Mouse (Mus musculus): Measurements from ENCODE around the gene Zwilch. TPM values are rescaled to one million over a fixed set of nuclear protein-coding genes. Genes with fewer than 3 reads are reported as not detected.
"Not testable (repeated sequence)": the region's sequence is repeated elsewhere in the genome, so short reads cannot be mapped to it uniquely, and the experiment has no call there.

Gene Zwilch
- polyA plus RNA-seq, 1 experiment from 2014 or later = 13.1 TPM

DNA sequence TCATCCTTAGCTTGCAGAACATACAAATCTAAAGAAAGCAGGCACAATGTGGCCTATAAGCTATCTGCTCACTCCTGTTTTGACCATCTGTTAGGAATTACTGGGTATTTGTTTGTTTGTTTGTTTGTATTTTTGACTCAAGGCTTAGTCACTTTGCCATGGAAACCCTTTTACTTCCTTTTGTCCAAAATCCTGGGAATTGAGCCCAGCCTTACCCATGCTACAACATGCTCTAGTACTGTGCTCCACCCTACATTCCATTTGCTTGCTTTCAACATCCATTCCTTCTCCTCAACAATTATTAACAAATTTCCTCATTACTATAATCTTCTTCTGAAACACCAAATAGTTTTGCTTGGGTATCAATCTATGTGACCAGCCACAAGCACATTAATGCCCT lies 30.0 kb upstream of the Zwilch start:
- Histone ChIP-seq H3K4me2 (no peak overlapping the region), H3K27me3 (no peaks in the 10 kb centered on the region), H3K36me3 (replicated peaks) (peaks cover 13% of the 10 kb centered on the region; the same call in 1 of the 2 replicates), H3K4me1 (replicated peaks) (peaks cover 11% of the 10 kb centered on the region; the same call in 1 of the 2 replicates), H3K27ac (replicated peaks) (0 out of 2 replicates have a peak overlapping the region, but pooled peaks have one; percentile 3), H3K9me3 (replicated peaks) (no peaks in the 10 kb centered on the region), H3K4me3 (replicated peaks) (no peak overlapping the region), H3K9ac (no peak overlapping the region)
- ATAC-seq (ENCODE audit: insufficient read depth) = no peak

DNA sequence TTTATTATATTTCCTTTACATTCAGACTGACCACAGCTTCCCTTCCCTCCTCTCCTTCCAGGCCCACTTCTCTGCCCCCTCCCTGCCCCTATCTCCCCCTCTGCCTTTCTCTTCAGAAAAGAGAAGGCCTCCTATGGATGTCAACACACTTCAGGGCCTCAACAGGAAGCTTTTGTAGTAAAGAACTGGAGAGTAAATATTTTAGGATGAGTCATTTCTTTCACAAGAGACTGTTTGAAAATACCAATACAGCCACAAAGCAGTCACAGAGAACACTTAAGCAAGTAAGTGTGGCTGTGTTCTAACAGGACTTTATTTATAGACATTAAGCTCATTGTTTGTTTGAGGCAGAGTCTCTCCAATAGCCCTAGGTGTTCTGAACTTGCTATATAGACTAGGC lies 29.4 kb upstream of the Zwilch start:
- H3K4me3 ChIP-seq (replicated peaks) = no peak overlapping the region
- no peak for ATAC-seq (ENCODE audit: insufficient read depth)
- 0 out of 2 replicates have a peak overlapping the region, but pooled peaks have one; percentile 3 for H3K27ac ChIP-seq (replicated peaks)
- H3K4me1 ChIP-seq (replicated peaks) = peaks cover 11% of the 10 kb centered on the region; the same call in 1 of the 2 replicates
- H3K36me3 ChIP-seq (replicated peaks) = peaks cover 13% of the 10 kb centered on the region; the same call in 1 of the 2 replicates
- no peaks in the 10 kb centered on the region for H3K27me3 ChIP-seq
- no peak overlapping the region for H3K9ac ChIP-seq
- no peaks in the 10 kb centered on the region for H3K9me3 ChIP-seq (replicated peaks)
- no peak overlapping the region for H3K4me2 ChIP-seq

DNA sequence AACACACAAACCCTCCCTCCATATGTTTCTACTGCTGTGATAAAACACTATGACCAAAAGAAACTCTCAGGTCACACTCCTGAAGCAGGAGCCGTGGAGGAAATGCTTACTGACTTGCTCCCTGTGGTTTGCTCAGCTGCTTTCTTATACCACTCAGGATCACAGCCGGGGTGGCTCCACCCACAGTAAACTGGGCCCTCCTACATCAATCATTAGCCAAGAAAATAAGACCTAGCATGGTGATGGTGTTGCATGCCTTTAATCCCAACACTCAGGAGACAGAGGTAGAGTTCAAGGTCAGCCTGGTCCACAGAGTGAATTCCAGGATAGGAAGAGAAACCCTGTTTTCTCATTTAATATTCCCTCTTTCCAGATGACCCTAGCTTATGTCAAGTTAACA lies 27.0 kb upstream of the Zwilch start:
- ATAC-seq (ENCODE audit: insufficient read depth) = no peak
- Histone ChIP-seq H3K4me3 (replicated peaks) (no peak overlapping the region), H3K9me3 (replicated peaks) (no peaks in the 10 kb centered on the region), H3K27ac (replicated peaks) (no peak overlapping the region), H3K36me3 (replicated peaks) (peaks cover 9% of the 10 kb centered on the region; the same call in 1 of the 2 replicates), H3K4me2 (no peak overlapping the region), H3K9ac (no peak overlapping the region), H3K4me1 (replicated peaks) (peaks cover 11% of the 10 kb centered on the region; the same call in 1 of the 2 replicates), H3K27me3 (no peaks in the 10 kb centered on the region)
- WGBS (ENCODE audit: insufficient replicate concordance) = 40% methylated on average over 2 of the region's 2 CpGs

DNA sequence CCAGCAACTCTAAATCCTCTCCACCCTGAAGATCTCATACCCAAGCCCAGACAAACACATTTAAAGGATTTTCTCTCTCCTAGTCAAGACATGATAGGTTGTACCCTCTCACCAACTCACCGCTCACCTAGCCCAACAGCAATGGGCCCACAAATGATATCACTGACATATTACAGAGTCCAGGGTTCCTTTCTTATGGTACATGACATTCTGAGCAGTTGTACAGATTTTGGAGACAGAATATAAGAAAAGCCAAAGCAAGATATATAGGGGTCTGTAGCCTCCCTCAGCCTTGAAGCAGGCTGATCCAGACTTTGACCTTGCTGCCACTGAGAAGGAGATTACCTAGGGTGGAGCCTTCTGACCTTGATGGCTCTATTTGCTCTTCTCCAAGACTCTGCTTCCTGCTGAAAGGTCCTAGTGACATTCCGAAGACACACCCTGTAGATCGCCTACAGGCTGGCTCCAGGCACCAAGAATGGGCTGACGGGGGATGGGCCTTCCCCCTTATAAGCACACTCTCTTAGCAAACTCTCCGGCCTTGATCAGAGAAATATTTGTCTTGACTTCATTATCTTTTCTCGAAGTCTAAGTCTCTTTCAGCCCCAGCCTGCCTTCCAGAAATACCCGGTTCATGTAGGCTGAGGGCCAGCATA lies 26.0 kb upstream of the Zwilch start:
- 74% methylated on average over 7 of the region's 7 CpGs for whole genome bisulfite sequencing (ENCODE audit: insufficient replicate concordance)
- not testable (repeated sequence) for H3K9me3 ChIP-seq (replicated peaks); H3K4me3 ChIP-seq (replicated peaks); H3K9ac ChIP-seq; H3K27ac ChIP-seq (replicated peaks); H3K36me3 ChIP-seq (replicated peaks); ATAC-seq (ENCODE audit: insufficient read depth); H3K27me3 ChIP-seq; H3K4me2 ChIP-seq
- peaks cover 11% of the 10 kb centered on the region; the same call in 1 of the 2 replicates for H3K4me1 ChIP-seq (replicated peaks)

DNA sequence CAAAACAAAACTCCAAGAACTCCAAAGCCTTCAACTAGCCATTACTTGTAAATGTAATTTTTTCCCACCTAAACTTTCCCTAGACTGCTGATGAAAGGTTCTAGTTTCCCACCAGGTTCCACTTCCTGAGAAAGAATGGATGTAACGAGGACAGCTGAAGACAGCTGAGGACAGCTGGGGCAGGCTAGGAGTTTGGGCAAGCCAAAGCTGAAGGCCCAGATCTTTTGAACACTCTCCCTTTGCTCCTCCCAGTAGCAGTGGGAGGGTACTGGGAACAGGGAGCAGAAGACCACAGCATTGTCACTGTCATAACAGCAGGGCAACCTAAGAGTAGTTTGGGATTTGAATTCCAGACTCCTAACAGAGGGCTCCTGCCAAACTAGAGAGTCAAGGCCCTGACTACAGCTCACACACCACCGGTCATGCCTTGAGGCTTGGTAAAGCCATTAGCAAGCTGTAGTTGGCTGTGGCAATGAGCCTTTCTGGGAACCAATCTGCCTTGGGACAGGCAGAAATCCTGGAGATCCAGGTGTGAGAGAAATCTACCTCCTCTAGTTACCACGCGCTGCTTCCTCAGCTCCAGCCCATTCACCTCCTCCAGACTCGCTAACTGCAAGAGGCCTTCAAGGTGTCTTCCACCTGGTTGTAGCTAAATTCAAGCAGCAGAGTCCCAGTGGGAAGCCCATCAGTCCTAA lies 25.3 kb upstream of the Zwilch start:
- ATAC-seq (ENCODE audit: insufficient read depth) = no peak
- H3K4me2 ChIP-seq = no peak overlapping the region
- H3K4me3 ChIP-seq (replicated peaks) = no peak overlapping the region
- no peak overlapping the region for H3K27ac ChIP-seq (replicated peaks)
- WGBS (ENCODE audit: insufficient replicate concordance) = 82% methylated on average over 5 of the region's 5 CpGs
- peaks cover 12% of the 10 kb centered on the region for H3K36me3 ChIP-seq (replicated peaks)
- H3K4me1 ChIP-seq (replicated peaks) = peaks cover 11% of the 10 kb centered on the region; the same call in 1 of the 2 replicates
- H3K9ac ChIP-seq = no peak overlapping the region
- no peaks in the 10 kb centered on the region for H3K27me3 ChIP-seq
- no peaks in the 10 kb centered on the region for H3K9me3 ChIP-seq (replicated peaks)

DNA sequence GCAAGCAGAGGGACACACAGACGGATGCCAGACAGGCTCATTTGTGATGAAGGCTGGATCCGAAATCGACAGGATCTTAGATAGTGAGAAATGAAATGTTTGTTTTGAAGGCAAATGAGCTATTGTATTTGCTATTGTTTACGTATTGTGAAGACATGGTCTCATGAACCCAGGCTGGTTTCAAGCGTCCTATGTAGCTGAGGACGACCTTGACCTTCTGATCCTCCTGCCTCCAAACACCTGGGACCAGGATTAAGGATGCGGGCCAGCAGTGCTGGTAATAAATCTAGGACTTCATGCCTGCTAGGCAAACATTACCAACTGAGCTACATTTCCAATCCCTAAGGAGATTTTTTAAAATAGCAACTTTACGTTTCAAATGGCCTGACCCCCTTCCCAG lies 24.6 kb upstream of the Zwilch start:
- Histone ChIP-seq H3K4me1 (replicated peaks) (peaks cover 7% of the 10 kb centered on the region; the same call in 1 of the 2 replicates), H3K4me3 (replicated peaks) (no peak overlapping the region), H3K36me3 (replicated peaks) (peaks cover 16% of the 10 kb centered on the region), H3K27ac (replicated peaks) (no peak overlapping the region), H3K27me3 (no peaks in the 10 kb centered on the region), H3K9ac (no peak overlapping the region), H3K4me2 (no peak overlapping the region), H3K9me3 (replicated peaks) (no peaks in the 10 kb centered on the region)
- no peak for ATAC-seq (ENCODE audit: insufficient read depth)
- WGBS (ENCODE audit: insufficient replicate concordance) = 69% methylated on average over 8 of the region's 8 CpGs

DNA sequence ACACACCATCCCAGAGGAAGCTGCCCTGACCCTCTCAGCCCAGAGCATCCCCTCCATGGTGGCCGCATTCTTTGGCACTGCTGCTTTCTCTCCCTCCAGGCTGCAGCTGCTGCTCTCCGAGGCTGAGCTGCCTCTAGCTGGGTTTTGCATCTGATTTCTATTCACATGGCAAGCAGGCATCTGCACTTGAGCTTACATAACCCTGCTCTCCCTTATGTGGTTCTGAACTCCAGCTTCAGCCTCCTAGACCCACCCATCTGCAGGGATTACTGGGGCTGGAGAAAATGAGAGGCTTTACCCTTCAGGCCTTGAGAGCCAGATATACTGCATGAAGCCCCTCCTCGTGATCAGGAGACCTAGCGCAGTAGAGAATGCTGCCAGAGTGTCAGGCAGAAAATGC lies 22.6 kb upstream of the Zwilch start:
- ATAC-seq (ENCODE audit: insufficient read depth) = no peak
- Histone ChIP-seq H3K27me3 (no peaks in the 10 kb centered on the region), H3K4me3 (replicated peaks) (no peak overlapping the region), H3K36me3 (replicated peaks) (peaks cover 30% of the 10 kb centered on the region), H3K9ac (no peak overlapping the region), H3K4me2 (no peak overlapping the region), H3K27ac (replicated peaks) (no peak overlapping the region), H3K4me1 (replicated peaks) (peaks cover 4% of the 10 kb centered on the region; the same call in 1 of the 2 replicates), H3K9me3 (replicated peaks) (no peaks in the 10 kb centered on the region)
- 66% methylated on average over 4 of the region's 4 CpGs for WGBS (ENCODE audit: insufficient replicate concordance)

DNA sequence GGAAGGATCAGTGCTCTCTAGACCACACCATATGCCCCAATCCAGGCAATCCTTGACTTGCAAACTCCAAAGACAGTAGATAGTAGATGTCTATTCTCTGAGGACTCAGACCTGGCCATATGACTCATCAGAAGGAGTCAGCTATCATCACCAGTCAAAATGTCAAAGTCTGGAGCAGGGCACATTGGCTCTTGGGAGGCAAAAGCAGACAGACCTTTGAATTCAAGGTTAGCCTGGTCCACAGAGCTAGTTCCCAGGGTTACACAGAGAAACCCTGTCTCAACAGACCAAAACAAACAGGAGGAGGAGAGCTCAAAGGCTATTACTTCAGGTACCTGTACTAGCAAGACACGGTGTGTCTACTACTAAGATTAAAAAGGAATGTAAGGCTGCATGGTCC lies 21.0 kb upstream of the Zwilch start:
- H3K27ac ChIP-seq (replicated peaks) = no peak overlapping the region
- H3K27me3 ChIP-seq = no peaks in the 10 kb centered on the region
- peaks cover 41% of the 10 kb centered on the region for H3K36me3 ChIP-seq (replicated peaks)
- no peak overlapping the region for H3K4me3 ChIP-seq (replicated peaks)
- ATAC-seq (ENCODE audit: insufficient read depth) = no peak
- no peaks in the 10 kb centered on the region for H3K4me1 ChIP-seq (replicated peaks)
- 77% methylated on average over 1 of the region's 1 CpGs for WGBS (ENCODE audit: insufficient replicate concordance)
- no peaks in the 10 kb centered on the region for H3K9me3 ChIP-seq (replicated peaks)
- H3K4me2 ChIP-seq = no peak overlapping the region
- H3K9ac ChIP-seq = no peak overlapping the region

DNA sequence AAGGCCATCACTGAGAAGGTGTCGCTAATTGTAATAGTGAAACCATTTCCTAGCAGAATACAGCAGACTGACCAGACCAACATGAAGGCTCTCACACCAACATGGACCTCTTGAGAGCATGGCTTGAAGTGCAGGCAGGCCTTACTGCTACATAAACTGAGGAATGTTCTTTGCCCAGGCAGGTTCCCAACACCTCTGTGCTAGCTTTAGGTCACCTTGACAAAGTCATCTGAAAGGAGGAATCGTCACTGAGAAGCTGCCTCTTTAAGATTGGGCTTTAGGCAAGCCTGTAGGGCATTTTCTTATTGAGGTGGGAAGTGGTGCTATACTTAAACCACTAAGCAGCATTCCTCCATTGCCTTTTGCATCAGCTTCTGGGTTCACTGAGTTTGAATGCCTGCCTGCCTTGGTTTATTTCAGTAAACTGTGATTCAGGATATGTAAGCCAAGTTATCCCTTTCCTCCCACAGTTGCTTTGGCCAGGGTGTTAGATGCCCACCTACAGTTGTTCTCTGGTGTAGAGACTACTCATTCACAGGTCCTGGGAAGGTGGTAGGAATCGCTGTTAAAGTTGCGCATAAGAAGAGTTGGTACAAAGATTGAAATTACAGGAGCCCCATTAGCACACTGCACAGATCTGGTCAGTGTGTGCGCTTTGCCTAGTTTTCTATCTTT lies 11.4 kb upstream of the Zwilch start:
- 81% methylated on average over 5 of the region's 5 CpGs for WGBS (ENCODE audit: insufficient replicate concordance)
- Histone ChIP-seq H3K4me2 (no peak overlapping the region), H3K4me3 (replicated peaks) (no peak overlapping the region), H3K27me3 (no peaks in the 10 kb centered on the region), H3K27ac (replicated peaks) (no peak overlapping the region), H3K9me3 (replicated peaks) (no peaks in the 10 kb centered on the region), H3K9ac (no peak overlapping the region), H3K4me1 (replicated peaks) (peaks cover 10% of the 10 kb centered on the region), H3K36me3 (replicated peaks) (peaks cover 58% of the 10 kb centered on the region)
- ATAC-seq (ENCODE audit: insufficient read depth) = no peak

DNA sequence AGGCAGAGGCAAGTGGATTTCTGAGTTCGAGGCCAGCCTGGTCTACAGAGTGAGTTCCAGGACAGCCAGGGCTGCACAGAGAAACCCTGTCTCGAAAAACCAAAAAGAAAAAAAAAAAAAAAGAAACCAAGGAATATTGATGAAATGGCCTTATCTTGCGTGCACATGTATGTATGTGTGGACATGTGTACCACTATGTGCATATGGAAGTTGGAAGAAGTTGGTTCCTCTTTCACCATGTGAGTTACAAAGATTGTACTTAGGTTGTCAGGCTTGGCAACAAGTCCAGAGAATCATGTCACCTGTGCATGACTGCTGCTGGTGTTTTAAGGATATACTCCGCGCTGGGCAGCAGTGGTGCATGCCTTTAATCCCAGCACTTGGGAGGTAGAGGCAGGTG lies 10.4 kb upstream of the Zwilch start:
- WGBS (ENCODE audit: insufficient replicate concordance) = 80% methylated on average over 5 of the region's 5 CpGs
- H3K9me3 ChIP-seq (replicated peaks); H3K4me3 ChIP-seq (replicated peaks); H3K27me3 ChIP-seq; H3K4me2 ChIP-seq; H3K27ac ChIP-seq (replicated peaks); H3K9ac ChIP-seq; ATAC-seq (ENCODE audit: insufficient read depth): not testable (repeated sequence)
- Histone ChIP-seq H3K36me3 (replicated peaks) (peaks cover 58% of the 10 kb centered on the region), H3K4me1 (replicated peaks) (peaks cover 16% of the 10 kb centered on the region)

DNA sequence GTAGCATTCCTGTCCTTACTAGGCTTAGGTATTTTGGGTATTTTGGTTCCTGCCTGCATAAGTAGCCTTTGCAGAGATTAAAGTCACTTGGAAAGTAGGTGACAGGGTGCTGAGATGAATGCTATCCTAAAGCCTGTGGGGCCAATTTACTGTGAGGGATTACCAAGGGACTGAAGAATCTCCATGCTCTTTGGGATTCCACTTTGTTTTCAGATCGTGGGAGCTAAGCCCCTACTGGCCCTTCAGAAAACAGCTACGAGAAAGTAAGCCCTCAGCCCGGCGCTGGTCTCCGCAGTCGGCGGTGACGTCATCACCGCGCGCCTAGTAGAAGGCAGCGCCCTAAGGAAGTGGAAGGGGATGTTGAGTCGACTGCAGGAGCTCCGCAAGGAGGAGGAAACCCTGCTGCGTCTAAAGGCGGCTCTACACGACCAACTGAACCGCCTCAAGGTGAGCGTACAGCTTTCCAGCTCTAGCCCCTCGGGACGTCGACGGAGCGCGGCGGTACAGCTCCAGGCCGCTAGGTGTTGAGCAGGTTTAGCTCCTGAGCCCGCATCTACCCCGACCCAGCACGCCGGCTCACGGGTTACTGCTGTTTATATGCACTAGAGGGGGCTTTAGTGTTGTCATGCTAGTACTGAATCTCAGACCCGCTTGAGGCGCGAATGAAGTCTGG lies 6.2 kb upstream of the Zwilch start, which contains the start of gene Snapc5:
TSS of gene Snapc5 (plus strand) at position 301 of the 673 bp plus-strand sequence.
- peak; percentile 91 for ATAC-seq (ENCODE audit: insufficient read depth)
- peaks cover 43% of the 10 kb centered on the region for H3K4me1 ChIP-seq (replicated peaks)
- under 1% methylated on average over 35 of the region's 35 CpGs for WGBS (ENCODE audit: insufficient replicate concordance)

More for the DNA sequence above, 6.2 kb upstream of the Zwilch start, which contains the start of gene Snapc5:
- Histone ChIP-seq H3K9me3 (replicated peaks) (no peaks in the 10 kb centered on the region), H3K36me3 (replicated peaks) (peaks cover 73% of the 10 kb centered on the region), H3K4me2 (peak within 1 kb of the TSS; percentile 79), H3K27me3 (no peaks in the 10 kb centered on the region), H3K27ac (replicated peaks) (peak within 1 kb of the TSS; percentile 84), H3K9ac (peak within 1 kb of the TSS; percentile 75), H3K4me3 (replicated peaks) (peak within 1 kb of the TSS; percentile 82)
